Mouse (Mus musculus) central nervous system, embryonic 18 days (tissue): Measurements from ENCODE around the gene Slc2a4. TPM values are rescaled to one million over a fixed set of nuclear protein-coding genes. Genes with fewer than 3 reads are reported as not detected.

ENCODE experiments used
- polyA plus RNA-seq: library from polyadenylated mRNA; depleted of rRNA; stranded (reverse); fragments of >200 nt; gene quantifications from 2 replicates; pipeline ENCODE4 v1.2.3, GENCODE M21; 2012; rRNA removed

The Slc2a4 gene
- 3.7 and 4.9 TPM in 2 replicates for polyA plus RNA-seq

GRCm38 (mm10) chr11:69948066-69948762, at the start of gene Slc2a4:
Gene Slc2a4, minus strand, starts transcription at chr11:69948188.

GRCm38 (mm10) chr11:69995391-69995960, 47.5 kb upstream of the Slc2a4 start, which contains the start of gene Phf23:
Gene Phf23, plus strand, starts transcription at chr11:69995777.

GRCm38 (mm10) chr11:69990850-69991691, 43.1 kb upstream of the Slc2a4 start, which contains the start of gene Gabarap:
Gene Gabarap, plus strand, starts transcription at chr11:69991143.

GRCm38 (mm10) chr11:69982225-69982624, 34.2 kb upstream of the Slc2a4 start, which contains the start of gene Elp5:
Gene Elp5, minus strand, starts transcription at chr11:69982517.

GRCm38 (mm10) chr11:69981141-69981762, 33.3 kb upstream of the Slc2a4 start, which contains the start of gene Ctdnep1:
Gene Ctdnep1, plus strand, starts transcription at chr11:69981156.

GRCm38 (mm10) chr11:69964650-69965270, 16.8 kb upstream of the Slc2a4 start, which contains the start of gene Cldn7:
Gene Cldn7, plus strand, starts transcription at chr11:69964779.

GRCm38 (mm10) chr11:69935137-69935879, 12.7 kb downstream of the Slc2a4 start, which contains the start of gene Ybx2:
Gene Ybx2, plus strand, starts transcription at chr11:69935796.

GRCm38 (mm10) chr11:69921114-69922011, 26.6 kb downstream of the Slc2a4 start, which contains the start of gene Eif5a:
Gene Eif5a, minus strand, starts transcription at chr11:69921958.

GRCm38 (mm10) chr11:69913554-69914371, 34.2 kb downstream of the Slc2a4 start, which contains the start of gene Gps2:
Gene Gps2, plus strand, starts transcription at chr11:69913888.

GRCm38 (mm10) chr11:69900471-69901405, 47.2 kb downstream of the Slc2a4 start, which contains the start of the genes 2810408A11Rik and Neurl4:
Gene 2810408A11Rik, minus strand, starts transcription at chr11:69900987.
Gene Neurl4, plus strand, starts transcription at chr11:69901072.

GRCm38 (mm10) chr11:69895291-69895690, 52.7 kb downstream of the Slc2a4 start, which contains the start of gene Acap1:
Gene Acap1, minus strand, starts transcription at chr11:69895539.

Other genes with a start within 250 kb of the Slc2a4 start
- 20.4 and 20.9 TPM in 2 replicates for gene Polr2a, start 189.6 kb downstream of the Slc2a4 start, polyA plus RNA-seq
- gene Slc35g3, start 186.2 kb downstream of the Slc2a4 start, polyA plus RNA-seq: 0.12 and 0.20 TPM in 2 replicates
- 15.8 and 16.1 TPM in 2 replicates for gene Zbtb4, start 182.3 kb downstream of the Slc2a4 start, polyA plus RNA-seq
- 1.6 and 5.2 TPM in 2 replicates for gene Chrnb1, start 152.2 kb downstream of the Slc2a4 start, polyA plus RNA-seq
- 23.7 and 27.4 TPM in 2 replicates for gene Fgf11, start 146.3 kb downstream of the Slc2a4 start, polyA plus RNA-seq
- 0.13 and 0.25 TPM in 2 replicates for gene Tmem102, start 142.6 kb downstream of the Slc2a4 start, polyA plus RNA-seq
- gene Gm39566, start 132.9 kb downstream of the Slc2a4 start, polyA plus RNA-seq: not detected in 2 replicates
- gene Spem2, start 129.7 kb downstream of the Slc2a4 start, polyA plus RNA-seq: not detected in 2 replicates
- 1.3 and 1.5 TPM in 2 replicates for gene Spem1, start 126.0 kb downstream of the Slc2a4 start, polyA plus RNA-seq
- gene Nlgn2, start 110.4 kb downstream of the Slc2a4 start, polyA plus RNA-seq: 90.2 and 112 TPM in 2 replicates
- gene Tmem256, start 109.7 kb downstream of the Slc2a4 start, polyA plus RNA-seq: 232 and 256 TPM in 2 replicates
- gene Plscr3, start 101.8 kb downstream of the Slc2a4 start, polyA plus RNA-seq: 73.6 and 80.2 TPM in 2 replicates
- 0.04 and 0.18 TPM in 2 replicates for gene Tnk1, start 89.5 kb downstream of the Slc2a4 start, polyA plus RNA-seq
- not detected in 2 replicates for gene Tmem95, start 70.2 kb downstream of the Slc2a4 start, polyA plus RNA-seq
- 1.2 TPM in 2 replicates for gene Kctd11, start 66.8 kb downstream of the Slc2a4 start, polyA plus RNA-seq
- 0.61 and 0.68 TPM in 2 replicates for gene Acap1, start 52.6 kb downstream of the Slc2a4 start, polyA plus RNA-seq
- gene 2810408A11Rik, start 47.2 kb downstream of the Slc2a4 start, polyA plus RNA-seq: 5.3 and 5.6 TPM in 2 replicates
- gene Neurl4, start 47.1 kb downstream of the Slc2a4 start, polyA plus RNA-seq: 111 and 113 TPM in 2 replicates
- gene Gps2, start 34.3 kb downstream of the Slc2a4 start, polyA plus RNA-seq: 60.8 and 63.8 TPM in 2 replicates
- gene Eif5a, start 26.2 kb downstream of the Slc2a4 start, polyA plus RNA-seq: 777 and 816 TPM in 2 replicates
- gene Ybx2, start 12.4 kb downstream of the Slc2a4 start, polyA plus RNA-seq: 48.3 and 53.7 TPM in 2 replicates
- 0.21 and 2.5 TPM in 2 replicates for gene Cldn7, start 16.6 kb upstream of the Slc2a4 start, polyA plus RNA-seq
- 93.3 and 102 TPM in 2 replicates for gene Ctdnep1, start 33.0 kb upstream of the Slc2a4 start, polyA plus RNA-seq
- gene Elp5, start 34.3 kb upstream of the Slc2a4 start, polyA plus RNA-seq: 151 and 159 TPM in 2 replicates
- gene Gabarap, start 43.0 kb upstream of the Slc2a4 start, polyA plus RNA-seq: 412 and 425 TPM in 2 replicates
- 41.8 and 47.6 TPM in 2 replicates for gene Phf23, start 47.6 kb upstream of the Slc2a4 start, polyA plus RNA-seq
- 26.9 and 34.5 TPM in 2 replicates for gene Dvl2, start 52.4 kb upstream of the Slc2a4 start, polyA plus RNA-seq
- 46.1 and 54.7 TPM in 2 replicates for gene Acadvl, start 67.2 kb upstream of the Slc2a4 start, polyA plus RNA-seq
- gene Dlg4, start 68.8 kb upstream of the Slc2a4 start, polyA plus RNA-seq: 242 and 275 TPM in 2 replicates
- gene Asgr1, start 105.9 kb upstream of the Slc2a4 start, polyA plus RNA-seq: 3.4 and 3.5 TPM in 2 replicates
- gene Asgr2, start 144.5 kb upstream of the Slc2a4 start, polyA plus RNA-seq: 0.28 and 0.35 TPM in 2 replicates
- 0.74 and 0.91 TPM in 2 replicates for gene Mgl2, start 182.1 kb upstream of the Slc2a4 start, polyA plus RNA-seq
- gene Clec10a, start 208.0 kb upstream of the Slc2a4 start, polyA plus RNA-seq: 0.93 and 1.1 TPM in 2 replicates